Comparison of ENCODE assay signal across 33 mouse cellular contexts in genomic region chr5:62511827-62512226, GRCm38 (mm10).
"Had no signal": no experiment of that assay in that cellular context is flagged by ENCODE, and none has a peak within 500 bp of the region (broad histone marks: within the 10 kb centered on the region; RNA-seq: fewer than 3 reads in every experiment).

No protein-coding gene starts in this region.

- H3K27ac ChIP-seq: heart, embryonic 13.5 days; heart, embryonic 15.5 days; hindbrain, embryonic 10.5 days; hindbrain, embryonic 12.5 days; hindbrain, embryonic 13.5 days; hindbrain, embryonic 14.5 days; hindbrain, embryonic 15.5 days; hindbrain, postnatal 0 days; intestine, embryonic 15.5 days; kidney, embryonic 15.5 days; kidney, postnatal 0 days; layer of hippocampus, adult 2 months; left cerebral cortex, adult 2 months had no signal

- H3K9ac ChIP-seq: heart, embryonic 13.5 days; heart, embryonic 15.5 days; hindbrain, embryonic 12.5 days; hindbrain, embryonic 13.5 days; hindbrain, embryonic 14.5 days; hindbrain, embryonic 15.5 days; intestine, embryonic 15.5 days; kidney, embryonic 15.5 days had no signal

- H3K36me3 ChIP-seq: heart, embryonic 13.5 days; heart, embryonic 15.5 days; hindbrain, embryonic 10.5 days; hindbrain, embryonic 12.5 days; hindbrain, embryonic 13.5 days; hindbrain, embryonic 15.5 days; intestine, embryonic 15.5 days; kidney, embryonic 15.5 days had no signal

- H3K4me1 ChIP-seq: heart, embryonic 13.5 days; heart, embryonic 15.5 days; hindbrain, embryonic 10.5 days; hindbrain, embryonic 12.5 days; hindbrain, embryonic 13.5 days; hindbrain, embryonic 15.5 days; intestine, embryonic 15.5 days; kidney, embryonic 15.5 days had no signal

- H3K27me3 ChIP-seq: heart, embryonic 13.5 days; heart, embryonic 15.5 days; hindbrain, embryonic 12.5 days; hindbrain, embryonic 13.5 days; hindbrain, embryonic 15.5 days; intestine, embryonic 15.5 days; kidney, embryonic 15.5 days had no signal

- H3K4me3 ChIP-seq: heart, embryonic 13.5 days; heart, embryonic 15.5 days; hindbrain, embryonic 10.5 days; hindbrain, embryonic 12.5 days; hindbrain, embryonic 13.5 days; hindbrain, embryonic 15.5 days; intestine, embryonic 15.5 days; kidney, embryonic 15.5 days; layer of hippocampus, adult 2 months; left cerebral cortex, adult 2 months had no signal

- ATAC-seq: hindbrain, embryonic 16.5 days; hindbrain, postnatal 0 days; inflammation-experienced regulatory T-cells, adult 6 months; intestine, embryonic 15.5 days; intestine, embryonic 16.5 days; intestine, postnatal 0 days had no signal

- H3K9me3 ChIP-seq: heart, embryonic 13.5 days; heart, embryonic 15.5 days; hindbrain, embryonic 10.5 days; hindbrain, embryonic 12.5 days; hindbrain, embryonic 13.5 days; hindbrain, embryonic 15.5 days; intestine, embryonic 15.5 days; kidney, embryonic 15.5 days had no signal

- H3K4me2 ChIP-seq: heart, embryonic 13.5 days; heart, embryonic 15.5 days; hindbrain, embryonic 12.5 days; hindbrain, embryonic 13.5 days; hindbrain, embryonic 14.5 days; hindbrain, embryonic 15.5 days; intestine, embryonic 15.5 days; kidney, embryonic 15.5 days had no signal

- DNase-seq: heart, postnatal 10 days; heart, postnatal 14 days; heart, postnatal 36 days; heart, postnatal 4 days; kidney, adult 11 months; kidney, adult 18-20 months; kidney, adult 2 months; kidney, adult 8-10 months; kidney, adult 9 months; kidney, postnatal 10 days; kidney, postnatal 14 days; kidney, postnatal 25 days; kidney, postnatal 36 days; kidney, postnatal 4 days; layer of hippocampus, adult 9-11 months; layer of hippocampus, postnatal 36 days had no signal
